Mouse (Mus musculus) CD4-positive, CD25-positive, alpha-beta regulatory T cell (primary cell): ENCODE results near the gene Tas2r139. TPM values are rescaled to one million over a fixed set of nuclear protein-coding genes. Genes with fewer than 3 reads are reported as not detected.

Source experiments
- polyA plus RNA-seq: library from polyadenylated mRNA; unstranded; fragments of 100-300 nt; shearing (Covaris generic); gene quantifications from one replicate; pipeline ENCODE4 v1.2.1, GENCODE M21; 2017

Gene Tas2r139
- polyA plus RNA-seq, result not detected

GRCm38 (mm10) chr6:42140636-42141035 lies at the start of gene Tas2r139:
Tas2r139 (plus strand) TSS chr6:42140936.

Other genes with a start within 250 kb of the Tas2r139 start
- gene Sval1, start 189.3 kb upstream of the Tas2r139 start, polyA plus RNA-seq, result not detected
- gene Sval3, start 172.8 kb upstream of the Tas2r139 start, polyA plus RNA-seq, result not detected
- gene Sva, start 102.5 kb upstream of the Tas2r139 start, polyA plus RNA-seq, result not detected
- gene Tas2r144, start 74.4 kb downstream of the Tas2r139 start, polyA plus RNA-seq, result not detected
- 13.3 TPM for gene Gstk1, start 105.0 kb downstream of the Tas2r139 start, polyA plus RNA-seq
- not detected for gene Tmem139, start 121.0 kb downstream of the Tas2r139 start, polyA plus RNA-seq
- gene Casp2, start 124.0 kb downstream of the Tas2r139 start, polyA plus RNA-seq, result 65.2 TPM
- gene Clcn1, start 145.7 kb downstream of the Tas2r139 start, polyA plus RNA-seq, result not detected
- gene Fam131b, start 183.7 kb downstream of the Tas2r139 start, polyA plus RNA-seq, result 0.05 TPM
- gene Zyx, start 208.7 kb downstream of the Tas2r139 start, polyA plus RNA-seq, result 186 TPM
- 0.36 TPM for gene Epha1, start 232.3 kb downstream of the Tas2r139 start, polyA plus RNA-seq